Mouse (Mus musculus) lung, adult 2 months (tissue): ENCODE data around the gene Rps28.

Source experiments
- CTCF ChIP-seq: fragments of 200-500 bp; IDR thresholded peaks from 2 replicates; pipeline ENCODE4 v1.5.1; 2011; ENCODE audit warnings: mild to moderate bottlenecking, low read length, control low read depth; ENCODE audit not compliant: insufficient read depth
- POLR2A ChIP-seq: fragments of 200-500 bp; IDR thresholded peaks from 2 replicates; pipeline ENCODE4 v1.6.1; 2011; ENCODE audit warnings: low read depth, mild to moderate bottlenecking, control low read depth, low read length, borderline replicate concordance; ENCODE audit errors: extremely low read depth

- no peak for TF ChIP-seq CTCF
- peak; percentile 46; the same call in 1 of the 2 replicates for TF ChIP-seq POLR2A
Measured at GRCm38 (mm10) chr17:33812990-33813389, 11.4 kb downstream of the Rps28 start.
